Mouse (Mus musculus) ES-E14 (cell line): ENCODE measurements around the gene Rab21. TPM values are rescaled to one million over a fixed set of nuclear protein-coding genes. Genes with fewer than 3 reads are reported as not detected.

Experiments
- DNase-seq: peaks from one replicate; pipeline ENCODE4 v3.0.0-alpha.2; 2013; ENCODE audit warnings: low read depth, low spot score
- H3K27ac ChIP-seq: 2 replicates; pipeline ENCODE4 v1.5.1; 2012; ENCODE audit warnings: low read depth, mild to moderate bottlenecking, low read length, moderate library complexity, mixed read lengths; ENCODE audit not compliant: poor library complexity, insufficient read depth, severe bottlenecking
- H3K36me3 ChIP-seq: 2 replicates; pipeline ENCODE4 v1.6.1; 2012; ENCODE audit warnings: mild to moderate bottlenecking, low read length, moderate library complexity, mixed read lengths; ENCODE audit not compliant: control insufficient read depth, poor library complexity, insufficient read depth, severe bottlenecking
- H3K4me1 ChIP-seq, 2 experiments: fragments of 150-350 bp in 1 of 2; sonication (generic) in 1 of 2; 2 replicates each; pipeline ENCODE4 v1.6.1; 2012; ENCODE audit warnings: low read length in 2 of 2, mild to moderate bottlenecking in 1 of 2, mixed read lengths in 1 of 2; ENCODE audit not compliant: control insufficient read depth in 2 of 2, insufficient read depth in 2 of 2, poor library complexity in 1 of 2
- H3K4me3 ChIP-seq, 2 experiments: fragments of 150-350 bp in 1 of 2; sonication (generic) in 1 of 2; 2 replicates each; pipeline ENCODE4 v1.5.1; 2012; ENCODE audit warnings: low read length in 2 of 2, low read depth in 1 of 2, mild to moderate bottlenecking in 1 of 2, mixed read lengths in 1 of 2; ENCODE audit not compliant: insufficient read depth in 1 of 2, poor library complexity in 1 of 2, severe bottlenecking in 1 of 2
- H3K9ac ChIP-seq: 2 replicates; pipeline ENCODE4 v1.6.1; 2012; ENCODE audit warnings: low read depth, mild to moderate bottlenecking, low read length, mixed read lengths; ENCODE audit not compliant: poor library complexity, insufficient read depth, severe bottlenecking
- H3K9me3 ChIP-seq: fragments of 150-350 bp; sonication (generic); 2 replicates; pipeline ENCODE4 v1.6.1; 2012; ENCODE audit warnings: low read depth, mild to moderate bottlenecking, low read length; ENCODE audit not compliant: control insufficient read depth, insufficient read depth
- CHD2 ChIP-seq: IDR thresholded peaks from 2 replicates; pipeline ENCODE4 v1.6.1; 2014; ENCODE audit warnings: mild to moderate bottlenecking, low read depth, low read length, inconsistent platforms
- HCFC1 ChIP-seq: IDR thresholded peaks from 2 replicates; pipeline ENCODE4 v1.6.1; 2012; ENCODE audit warnings: low read length, inconsistent platforms, borderline replicate concordance; ENCODE audit not compliant: insufficient read depth
- MAFK ChIP-seq: IDR thresholded peaks from 2 replicates; pipeline ENCODE4 v1.6.1; 2014; ENCODE audit warnings: mild to moderate bottlenecking, low read depth, low read length, inconsistent platforms; ENCODE audit not compliant: insufficient read depth
- ZC3H11A ChIP-seq: IDR thresholded peaks from 2 replicates; pipeline ENCODE4 v1.6.1; 2012; ENCODE audit warnings: low read depth, mild to moderate bottlenecking, inconsistent platforms, low read length, borderline replicate concordance
- ZNF384 ChIP-seq: IDR thresholded peaks from 2 replicates; pipeline ENCODE4 v1.6.1; 2012; ENCODE audit warnings: low read depth, low read length, inconsistent platforms
- in situ Hi-C, 2 experiments: fragments of 600-800 bp; cut with MboI; formaldehyde crosslinking; loops; one replicate each; pipeline ENCODE4 v1.15.1; 2025; ENCODE audit warnings: low sequenced_read_pairs in 2 of 2, inconsistent platforms in 1 of 2; ENCODE audit not compliant: unreplicated experiment in 2 of 2
- total RNA-seq: library from RNA; depleted of rRNA; stranded (reverse); fragments of 300-350 nt; gene quantifications from 2 replicates; pipeline ENCODE4 v1.2.3, GENCODE M21; 2012

Rab21 gene
- total RNA-seq, 1 experiment = 17.1 TPM

- peak overlapping the region; percentile 56; the same call in 1 of the 2 replicates for H3K27ac ChIP-seq
- H3K9me3 ChIP-seq = no peaks in the 10 kb centered on the region
- in situ Hi-C loops = no loop called here
- peak overlapping the region; percentile 42; the same call in 1 of the 2 replicates for H3K9ac ChIP-seq
- peaks cover 2% of the 10 kb centered on the region; the same call in 1 of the 2 replicates for H3K36me3 ChIP-seq
- no peak for DNase-seq
- peak overlapping the region in 1 of 2 experiments; percentile 59; a peak in 2 of 4 replicates for H3K4me3 ChIP-seq
- TF ChIP-seq ZNF384 (no peak), CHD2 (no peak), ZC3H11A (no peak), HCFC1 (no peak), MAFK (no peak; the same call in 1 of the 2 replicates)
- H3K4me1 ChIP-seq = peaks cover 4% of the 10 kb centered on the region in 2 experiments; a peak in 2 of 4 replicates
These were observed 43.7 kb upstream of the Rab21 start for GRCm38 (mm10) chr10:115359066-115359465.

- peak overlapping the region; percentile 56; the same call in 1 of the 2 replicates for H3K27ac ChIP-seq
- H3K4me1 ChIP-seq = peaks cover 4% of the 10 kb centered on the region in 2 experiments; a peak in 2 of 4 replicates
- peak overlapping the region; percentile 16; the same call in 1 of the 2 replicates for H3K9ac ChIP-seq
- H3K36me3 ChIP-seq = peaks cover 2% of the 10 kb centered on the region; the same call in 1 of the 2 replicates
- in situ Hi-C loops = no loop called here
- TF ChIP-seq ZNF384 (no peak), ZC3H11A (no peak), CHD2 (no peak), MAFK (no peak)
- H3K9me3 ChIP-seq = no peaks in the 10 kb centered on the region
- DNase-seq = no peak
- peak overlapping the region in 1 of 2 experiments; percentile 59; a peak in 2 of 4 replicates for H3K4me3 ChIP-seq
These were observed 43.0 kb upstream of the Rab21 start for GRCm38 (mm10) chr10:115358216-115358919.

- peaks cover 4 to 5% of the 10 kb centered on the region in 2 experiments; a peak in 3 of 4 replicates for H3K4me1 ChIP-seq
- in situ Hi-C loops = no loop called here
- H3K27ac ChIP-seq = no peak overlapping the region
- no peak overlapping the region for H3K9ac ChIP-seq
- no peak for DNase-seq
- no peaks in the 10 kb centered on the region for H3K9me3 ChIP-seq
- H3K4me3 ChIP-seq = no peak overlapping the region
- TF ChIP-seq CHD2 (no peak), HCFC1 (no peak), ZNF384 (no peak), MAFK (no peak), ZC3H11A (no peak)
- peaks cover 2% of the 10 kb centered on the region; the same call in 1 of the 2 replicates for H3K36me3 ChIP-seq
These were observed 40.7 kb upstream of the Rab21 start for GRCm38 (mm10) chr10:115356106-115356505.

- in situ Hi-C loops = no loop called here
- TF ChIP-seq MAFK (no peak), CHD2 (no peak), HCFC1 (no peak), ZNF384 (no peak), ZC3H11A (no peak)
These were observed 39.6 kb upstream of the Rab21 start for GRCm38 (mm10) chr10:115355016-115355415.

More at GRCm38 (mm10) chr10:115355016-115355415, 39.6 kb upstream of the Rab21 start:
- H3K4me3 ChIP-seq = no peak overlapping the region
- H3K4me1 ChIP-seq = peaks cover 9 to 12% of the 10 kb centered on the region in 2 experiments
- DNase-seq = no peak
- peaks cover 2% of the 10 kb centered on the region; the same call in 1 of the 2 replicates for H3K36me3 ChIP-seq
- no peak overlapping the region for H3K9ac ChIP-seq
- H3K27ac ChIP-seq = no peak overlapping the region
- H3K9me3 ChIP-seq = no peaks in the 10 kb centered on the region
